Mouse (Mus musculus) thymus, postnatal 10 days (tissue): ENCODE data around the gene Mgea5.
A peak's percentile ranks its signal among the peaks of the same experiment; 100 is the strongest.

Experiments used
- DNase-seq, 2 experiments: peaks; one replicate each; pipeline ENCODE4 v3.0.0; 2021; ENCODE audit warnings: low spot score in 2 of 2

Gene Mgea5

DNA sequence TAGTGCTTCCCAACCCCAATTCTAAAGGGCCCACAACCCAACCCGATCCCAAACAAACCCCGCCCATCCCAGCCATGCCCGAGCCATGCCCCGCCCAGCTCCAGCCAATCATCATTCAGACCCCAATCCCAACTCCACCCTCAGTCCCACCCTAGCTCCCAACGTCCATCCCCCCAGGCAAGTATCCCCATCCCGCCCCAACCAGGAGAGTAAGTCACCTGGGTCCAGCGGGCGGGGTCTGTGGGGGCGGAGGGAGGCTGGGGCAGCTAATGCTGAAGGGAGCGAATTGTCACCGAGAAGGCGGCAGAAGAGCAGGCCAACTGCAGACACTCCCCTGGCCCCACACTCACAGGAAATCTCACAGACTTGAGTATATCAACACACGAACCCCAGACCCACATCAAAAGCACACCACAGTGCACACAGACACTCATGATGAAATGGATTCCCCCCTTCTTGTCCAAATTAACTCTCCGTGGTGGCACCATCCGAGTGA is 12.5 kb upstream of the Mgea5 start:
- DNase-seq = peak; percentile 52 to 57

DNA sequence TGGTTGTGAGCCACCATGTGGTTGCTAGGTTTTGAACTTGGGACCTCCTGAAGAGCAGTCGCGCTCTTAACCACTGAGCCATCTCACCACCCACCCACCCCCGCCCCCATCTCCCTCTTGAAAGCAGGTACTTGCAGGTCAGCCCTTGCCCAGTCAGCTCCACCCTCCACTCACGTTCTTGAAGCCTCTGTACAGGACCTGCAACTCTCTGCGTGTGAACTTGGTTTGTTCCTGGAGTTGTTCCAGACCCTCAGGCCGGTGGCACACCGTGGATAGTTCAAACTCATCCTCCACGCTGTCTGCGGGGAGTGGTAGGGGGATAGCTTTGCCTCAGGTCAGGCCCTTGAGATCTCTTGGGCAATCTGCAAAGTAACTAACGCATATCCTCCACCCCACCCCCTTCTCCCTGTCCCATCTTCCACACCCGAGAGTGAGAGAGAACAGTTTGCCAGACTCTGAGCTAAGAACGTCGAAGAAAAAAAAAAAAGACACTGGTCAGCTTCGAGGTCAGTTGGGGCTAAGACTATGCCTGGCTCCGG is 11.8 kb upstream of the Mgea5 start:
- no peak for DNase-seq

DNA sequence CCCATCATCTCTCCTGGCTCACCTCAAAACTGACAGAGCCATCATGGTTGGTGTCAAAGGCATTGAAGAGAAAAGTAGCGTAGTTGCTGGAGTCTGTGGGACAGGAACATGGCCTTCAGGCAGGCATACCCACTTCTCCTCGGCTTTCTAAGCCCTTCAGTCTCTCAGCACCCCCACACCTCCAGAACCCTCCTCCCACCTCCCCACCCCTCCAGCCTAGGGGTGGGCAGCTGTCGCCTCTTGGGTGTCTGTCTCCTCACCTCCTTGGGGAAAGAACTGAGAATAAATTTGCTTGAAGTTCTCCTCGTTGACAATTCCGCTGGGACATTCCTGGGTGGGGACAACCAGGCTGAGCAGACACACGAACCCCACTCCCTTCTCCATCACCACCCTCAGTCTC is 11.1 kb upstream of the Mgea5 start:
- DNase-seq = no peak

DNA sequence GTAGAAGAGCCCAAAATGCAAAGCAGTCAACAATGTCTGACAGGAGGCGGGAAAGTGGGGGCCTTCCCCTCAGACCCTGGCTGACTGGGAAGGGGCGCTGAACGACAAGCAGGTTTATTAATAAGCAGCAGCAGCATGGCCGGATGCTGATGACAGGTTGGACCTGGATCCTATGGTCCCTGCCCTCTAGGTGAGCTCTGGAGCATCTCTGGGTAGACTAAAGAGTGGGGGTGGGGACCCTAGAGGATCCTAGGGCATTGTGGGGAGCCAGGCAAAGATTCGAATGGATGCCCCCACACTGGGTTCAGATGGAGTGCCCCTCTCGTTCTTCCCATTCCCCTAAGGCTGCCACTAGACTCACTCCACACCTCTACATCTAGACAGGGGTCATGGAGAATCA is 8.8 kb upstream of the Mgea5 start:
- no peak for DNase-seq

DNA sequence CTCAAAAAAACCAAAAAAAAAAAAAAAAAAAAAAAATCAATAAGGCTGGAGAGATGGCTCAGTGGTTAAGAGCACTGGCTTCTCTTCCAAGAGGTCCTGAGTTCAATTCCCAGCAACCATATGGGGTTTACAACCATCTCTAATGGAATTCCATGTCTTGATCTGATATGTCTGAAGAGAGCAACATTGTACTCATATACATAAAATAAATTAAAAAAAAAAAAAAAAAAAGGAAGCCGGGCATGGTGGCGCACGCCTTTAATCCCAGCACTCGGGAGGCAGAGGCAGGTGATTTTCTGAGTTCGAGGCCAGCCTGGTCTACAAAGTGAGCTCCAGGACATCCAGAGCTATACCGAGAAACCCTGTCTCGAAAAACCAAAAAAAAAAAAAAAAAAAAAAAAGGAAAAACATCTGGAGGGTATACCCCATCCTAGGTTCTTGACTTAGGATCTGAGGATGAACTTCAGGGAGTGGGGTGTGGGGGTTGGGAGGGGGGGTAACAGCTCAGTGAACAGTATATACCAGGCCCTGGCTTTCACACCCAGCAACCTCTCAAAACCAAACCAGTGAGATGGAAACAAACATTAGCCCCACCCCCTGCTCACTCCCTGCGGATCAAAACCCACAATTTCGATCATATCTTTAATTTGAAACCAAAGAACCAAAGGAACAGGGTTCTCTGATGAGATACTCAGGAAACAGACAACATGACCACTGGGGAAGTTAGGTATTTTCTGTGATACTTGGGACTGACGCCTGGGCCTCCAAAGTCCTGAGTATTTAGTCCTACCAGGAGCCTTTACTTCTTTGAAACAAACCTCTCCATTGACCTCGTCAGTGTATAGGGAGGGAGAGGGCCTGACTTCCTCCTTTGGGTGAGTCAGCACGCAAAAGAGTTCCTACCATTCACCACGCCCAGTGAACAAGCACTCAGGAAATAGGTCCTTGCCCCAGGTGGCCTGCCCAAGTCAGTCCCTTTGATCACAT is 6.5 kb upstream of the Mgea5 start:
- no peak for DNase-seq

DNA sequence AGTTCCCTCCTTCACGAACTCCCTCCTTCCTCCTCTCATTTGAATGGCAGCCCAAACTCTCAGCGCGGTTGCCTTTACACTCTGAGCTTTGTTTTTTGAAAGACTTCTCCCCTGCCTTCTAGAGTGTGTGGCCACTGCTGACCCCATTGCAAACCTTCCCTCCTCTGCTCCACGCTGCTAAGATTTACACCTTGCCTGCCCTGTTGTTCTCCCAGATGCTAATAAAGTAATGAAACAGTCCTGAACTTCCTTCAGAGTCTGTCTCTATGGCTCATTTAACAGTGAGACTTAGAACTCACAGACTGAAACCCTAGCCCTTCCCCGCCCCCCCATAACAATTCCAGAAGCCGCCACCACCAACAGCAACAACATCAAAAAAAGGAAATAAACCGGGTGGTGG is 5.7 kb upstream of the Mgea5 start:
- DNase-seq = no peak

DNA sequence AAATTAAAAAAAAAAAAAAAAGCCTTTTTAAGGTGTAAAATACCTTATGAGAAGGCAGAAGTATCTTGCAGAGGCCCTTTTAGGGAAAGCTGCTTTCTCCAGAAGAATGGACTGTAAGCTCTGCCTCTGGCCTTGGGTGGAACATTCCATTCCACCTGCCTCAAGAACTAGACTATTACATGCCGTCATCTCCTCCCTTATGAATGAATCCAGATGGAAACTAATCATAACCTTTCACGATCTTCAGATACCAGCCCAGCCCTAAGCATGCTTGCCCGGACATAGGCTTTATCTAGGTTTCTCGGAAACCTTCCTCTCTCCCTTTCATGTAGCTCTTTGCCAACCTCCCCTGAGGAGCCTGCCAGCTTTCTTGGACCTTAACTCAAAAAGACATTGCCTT is 4.7 kb upstream of the Mgea5 start:
- DNase-seq = no peak

DNA sequence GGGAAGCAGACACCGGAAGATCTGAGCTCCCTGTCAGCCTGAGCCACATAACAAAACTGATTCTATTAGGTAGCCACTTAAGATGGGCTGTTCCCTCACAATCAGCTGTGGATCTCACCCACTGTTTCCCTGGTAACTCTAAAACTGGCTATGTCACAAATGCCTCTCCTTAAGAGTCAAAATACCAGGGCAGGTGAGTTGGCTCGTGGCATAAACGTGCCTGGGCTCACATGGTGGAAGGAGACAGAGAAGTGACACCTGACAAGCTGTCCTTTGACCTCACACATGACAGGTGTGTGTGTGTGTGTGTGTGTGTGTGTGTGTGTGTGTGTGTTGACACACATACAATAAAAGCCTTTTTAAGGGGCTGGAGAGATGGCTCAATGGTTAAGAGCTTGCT is 3.8 kb upstream of the Mgea5 start:
- DNase-seq = no peak

DNA sequence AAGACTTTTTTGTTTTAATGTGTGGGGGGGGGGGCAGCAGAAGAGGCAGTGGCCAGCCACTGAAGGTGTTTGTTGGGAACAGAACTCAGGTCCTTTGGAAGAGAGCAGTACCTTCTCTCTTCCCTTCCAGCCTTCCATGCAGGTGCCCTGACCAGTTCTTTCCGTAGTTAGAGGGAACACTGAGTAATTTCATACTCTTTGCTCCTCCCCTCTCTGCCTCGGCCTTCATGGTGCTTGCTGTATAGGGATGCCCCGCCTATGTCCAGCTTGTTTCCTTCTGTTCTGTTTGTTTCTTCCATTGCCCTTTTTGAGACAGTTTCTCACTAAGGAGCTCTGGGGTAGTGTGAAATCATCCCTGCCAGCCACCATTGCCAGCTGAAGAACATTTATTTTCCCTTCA is 1.8 kb upstream of the Mgea5 start:
- no peak for DNase-seq

DNA sequence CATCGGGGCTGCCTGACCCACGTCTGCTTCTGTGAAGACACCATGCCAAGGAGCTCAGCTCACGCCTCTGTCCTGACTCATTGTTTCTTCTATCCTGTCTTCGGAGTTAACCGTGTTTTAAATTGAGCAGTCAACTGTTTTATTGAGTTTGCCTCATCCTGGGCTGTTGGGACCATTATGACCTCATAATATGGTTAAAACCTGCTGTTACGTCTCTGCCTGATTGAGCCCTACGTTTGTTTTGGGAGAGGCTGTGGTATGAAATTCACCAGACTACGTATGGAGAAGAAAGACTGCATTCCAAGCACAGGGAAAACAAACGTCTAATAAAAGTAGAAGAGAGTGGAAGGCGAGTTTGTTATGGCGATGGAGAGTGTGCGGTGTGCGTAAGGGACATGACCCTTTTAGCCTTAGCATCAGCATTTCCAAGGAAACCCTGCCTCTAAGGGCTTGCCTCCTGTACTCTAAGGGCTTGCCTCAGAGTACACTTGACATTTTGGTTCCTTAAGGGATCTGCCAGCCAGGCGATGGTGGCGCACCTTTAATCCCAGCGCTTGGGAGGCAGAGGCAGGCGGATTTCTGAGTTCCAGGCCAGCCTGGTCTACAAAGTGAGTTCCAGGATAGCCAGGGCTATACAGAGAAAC is 418 bp upstream of the Mgea5 start:
- peak in 1 of 2 experiments; percentile 11 for DNase-seq

DNA sequence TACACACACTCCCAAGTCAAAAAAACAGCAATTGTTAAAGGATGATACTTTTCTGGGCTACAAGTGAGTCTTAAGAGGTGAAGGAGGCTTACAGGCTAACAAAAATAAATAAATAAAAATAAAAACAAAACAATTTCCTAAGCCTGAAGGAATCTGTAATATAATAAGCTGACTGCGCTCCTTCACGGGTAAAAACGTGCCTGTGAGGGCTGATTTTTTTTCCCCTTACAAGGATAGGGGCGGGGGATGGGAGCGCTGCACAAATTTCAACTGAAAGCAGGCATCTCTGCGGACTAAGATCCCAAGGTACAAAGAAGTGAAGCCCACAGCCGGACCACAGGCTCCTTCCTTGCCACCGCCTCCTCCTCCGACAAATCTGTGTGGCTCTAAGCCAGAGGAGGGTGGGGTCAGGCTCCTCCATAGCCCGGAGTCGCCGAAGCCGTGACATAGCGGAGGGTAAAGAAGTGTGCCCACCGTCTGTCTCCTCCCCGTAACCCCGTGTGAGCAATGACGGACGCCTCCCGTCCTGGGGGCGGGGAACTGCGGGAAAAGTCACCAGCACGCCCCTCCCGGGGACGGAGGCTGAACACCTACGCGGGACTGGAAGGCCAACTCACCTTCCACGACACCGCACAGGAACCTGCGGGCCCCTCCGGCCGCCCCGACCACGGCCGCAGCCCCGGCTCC is 1.2 kb downstream of the Mgea5 start:
- peak; percentile 56 to 63 for DNase-seq

DNA sequence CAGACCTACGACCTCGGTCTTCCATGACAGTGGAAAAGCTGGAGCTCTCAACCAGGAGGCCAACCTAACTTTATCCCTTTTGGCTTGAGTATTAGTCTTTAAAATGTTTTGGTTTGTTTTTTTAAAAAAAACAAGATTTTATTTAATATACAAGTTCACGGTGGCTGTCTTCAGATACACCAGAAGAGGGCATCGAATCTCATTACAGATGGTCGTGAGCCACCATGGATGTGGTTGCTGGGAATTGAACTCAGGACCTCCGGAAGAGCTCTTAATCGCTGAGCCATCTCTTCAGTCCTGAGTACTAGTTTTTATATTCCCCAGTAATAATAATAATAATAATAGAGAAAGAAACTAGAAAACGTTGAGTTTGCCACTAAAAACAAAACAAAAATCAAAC is 2.0 kb downstream of the Mgea5 start:
- no peak for DNase-seq

DNA sequence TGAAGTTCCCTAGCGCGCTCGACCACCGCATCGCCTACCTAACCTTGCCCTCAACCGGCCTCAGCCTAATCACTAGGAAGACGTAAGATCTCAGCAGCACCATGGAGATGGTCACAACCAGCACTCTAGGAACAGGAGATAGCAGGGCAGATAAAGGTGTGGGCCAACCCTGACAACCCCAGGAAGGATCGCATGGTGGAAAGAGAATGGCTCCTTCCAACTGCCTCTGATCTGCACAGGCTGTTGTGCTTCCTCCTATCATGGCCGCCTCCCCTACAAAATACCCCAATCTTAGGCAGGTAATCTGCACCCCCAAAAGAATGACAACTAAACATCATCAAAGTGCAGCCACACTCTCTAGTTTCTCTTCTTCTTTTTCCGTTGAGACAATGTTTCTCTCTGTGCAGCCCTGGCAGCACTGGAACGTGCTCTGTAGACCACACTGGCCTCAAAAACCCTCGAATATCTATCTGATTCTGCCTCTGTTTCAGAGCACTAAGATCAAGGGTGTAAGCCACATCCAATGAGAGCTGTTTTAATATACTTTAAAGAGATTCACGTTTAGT is 3.2 kb downstream of the Mgea5 start:
- DNase-seq = no peak

DNA sequence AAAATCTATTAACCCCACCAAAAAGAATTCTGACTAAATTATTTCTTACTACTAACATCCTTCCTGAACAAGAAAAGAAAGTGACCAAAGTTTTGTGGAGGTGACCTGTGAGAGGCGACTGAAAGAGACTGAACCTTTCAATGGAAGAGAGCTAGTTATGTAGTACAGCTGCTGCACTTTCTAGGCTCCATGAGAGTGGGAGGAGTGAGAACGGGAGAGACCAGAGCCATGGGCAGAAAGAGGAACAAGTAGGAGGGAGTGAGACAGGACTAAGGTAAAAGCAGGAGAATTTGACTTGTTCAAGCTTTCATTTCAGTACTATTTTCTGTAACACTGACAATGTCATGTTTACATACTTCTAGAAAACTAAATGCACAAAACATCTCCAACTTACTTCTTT is 8.2 kb downstream of the Mgea5 start:
- no peak for DNase-seq

DNA sequence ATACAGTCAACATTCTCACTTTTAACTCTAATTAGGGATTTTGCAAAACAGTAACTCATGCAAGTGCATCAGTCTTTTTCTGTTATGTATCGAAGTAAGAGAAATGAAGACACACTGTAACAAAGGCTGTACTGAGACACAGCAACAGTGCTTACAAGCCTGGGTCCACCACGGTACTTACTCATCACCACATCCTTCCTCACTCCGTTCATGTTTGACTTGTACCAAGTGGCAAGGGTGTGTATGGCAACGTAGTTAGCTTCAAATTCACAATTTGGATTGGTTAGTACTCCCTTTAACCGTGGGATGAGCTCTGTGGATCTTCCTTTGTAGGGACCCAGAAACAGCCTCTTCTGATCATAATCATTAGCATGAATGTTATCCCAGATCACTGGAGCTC is 12.1 kb downstream of the Mgea5 start:
- no peak for DNase-seq

DNA sequence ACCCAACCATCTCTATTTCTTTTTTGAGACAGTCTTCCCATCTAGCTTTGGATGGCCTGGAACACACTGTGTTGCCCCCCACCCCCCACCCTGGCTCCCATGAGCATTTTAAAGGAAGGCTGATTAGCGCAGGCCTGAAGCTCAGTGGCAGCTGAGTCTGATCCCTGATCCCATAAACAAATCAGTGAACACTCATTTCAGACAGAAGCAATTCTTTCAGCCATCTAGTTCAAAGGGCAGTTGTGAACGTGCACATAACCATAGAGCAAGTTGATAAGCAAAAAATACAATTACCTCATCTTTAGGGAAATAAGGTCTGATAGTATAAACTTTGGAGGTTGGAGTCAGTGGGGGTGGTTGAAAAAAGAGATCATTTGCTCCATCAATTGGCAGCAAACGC is 22.8 kb downstream of the Mgea5 start:
- DNase-seq = no peak

DNA sequence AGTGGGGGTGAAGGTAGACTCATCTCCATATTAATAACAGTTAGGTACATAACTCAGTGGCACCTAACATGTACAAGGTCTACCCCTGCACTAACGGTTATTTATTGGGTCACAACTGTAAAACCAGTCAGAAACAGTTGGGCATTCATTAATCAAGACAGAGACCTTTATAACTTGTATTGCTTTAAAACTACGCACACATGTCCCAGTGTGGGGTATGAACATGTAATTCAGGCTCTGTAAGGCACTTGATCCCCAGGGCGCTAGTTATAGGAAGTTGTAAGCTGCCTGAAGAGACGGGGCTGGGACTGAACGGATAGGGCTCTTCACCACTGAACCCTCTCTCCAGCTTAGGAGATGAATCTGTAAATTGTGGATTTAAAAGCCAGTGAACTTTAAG is 25.0 kb downstream of the Mgea5 start:
- DNase-seq = no peak

DNA sequence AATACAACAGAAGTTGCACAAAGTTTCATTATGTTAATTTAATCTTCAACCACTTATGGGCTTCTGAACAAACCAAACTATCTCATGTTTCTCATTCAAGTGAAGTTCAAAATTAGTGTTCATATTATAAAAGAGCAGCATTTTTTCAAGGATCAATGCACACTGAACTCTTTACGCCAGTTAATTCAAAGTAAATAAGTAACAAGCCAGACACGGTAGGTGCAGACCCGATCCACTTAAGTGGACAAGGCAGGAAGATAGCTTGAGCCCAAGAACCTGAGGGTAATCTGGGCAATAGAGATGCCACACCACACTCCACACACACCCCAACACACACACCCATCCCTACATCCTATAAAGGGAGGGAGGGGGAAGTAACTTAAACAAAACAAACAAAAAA is 30.1 kb downstream of the Mgea5 start:
- no peak for DNase-seq

DNA sequence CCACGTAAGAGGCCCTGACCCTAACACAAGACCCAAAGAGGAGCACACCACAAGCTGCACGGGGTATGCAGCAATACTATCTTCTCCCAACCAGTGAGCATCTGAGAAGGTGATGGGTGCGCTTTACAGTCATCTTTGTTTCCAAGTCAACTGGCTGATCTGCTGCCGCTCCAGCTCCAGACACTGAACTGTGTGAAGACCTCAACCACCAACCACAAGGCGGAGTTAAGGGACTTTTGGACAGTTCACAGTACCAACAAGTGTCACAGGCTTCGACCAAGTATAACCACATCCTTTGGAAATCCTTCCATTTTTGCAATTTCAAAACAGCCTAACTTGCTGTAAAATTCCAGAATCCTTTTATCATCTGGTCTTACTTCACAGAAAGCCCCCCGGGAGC is 31.8 kb downstream of the Mgea5 start:
- DNase-seq = no peak

DNA sequence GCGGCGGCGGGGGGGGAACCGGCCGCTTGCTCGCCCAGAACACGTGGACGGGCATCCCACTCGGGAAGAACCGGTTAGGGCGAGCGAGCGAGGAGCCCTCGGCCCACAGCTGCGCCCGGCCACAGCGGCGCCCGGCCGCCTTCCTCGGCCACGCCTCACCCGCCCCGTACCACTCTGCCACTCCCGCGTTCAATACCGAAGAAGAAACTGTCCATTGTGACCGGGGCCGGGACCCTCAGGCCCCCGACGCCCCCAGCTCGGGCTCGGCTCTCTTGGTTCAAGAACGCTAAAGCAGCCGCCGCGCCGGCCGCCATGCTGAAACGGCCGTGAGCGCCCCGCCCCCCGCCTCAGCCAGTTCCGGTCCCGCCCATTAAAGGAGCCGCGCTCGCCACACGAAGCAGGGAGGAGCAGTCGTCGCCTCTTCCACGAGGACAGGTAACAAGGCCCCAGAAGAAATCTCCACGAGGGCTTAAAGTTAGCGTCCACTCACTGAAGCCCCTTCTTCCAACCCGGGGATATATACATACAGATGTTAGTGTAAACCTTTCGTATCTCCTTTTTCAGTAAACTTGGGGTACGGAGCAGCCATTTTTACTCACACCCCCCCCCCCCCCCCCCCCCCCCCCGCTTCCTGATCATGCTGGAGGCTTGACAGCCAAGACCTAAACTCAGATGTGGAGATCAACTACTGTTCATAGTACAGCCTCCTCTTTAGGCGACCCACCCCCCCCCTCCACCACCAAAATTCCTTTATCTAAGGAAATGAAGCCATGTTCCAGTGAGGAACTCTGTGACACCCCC is 34.2 kb downstream of the Mgea5 start, which contains the start of gene Npm3:
Gene Npm3 (minus strand): TSS at position 349 of the 801 bp plus-strand sequence.
- DNase-seq = peak; percentile 80 to 91

DNA sequence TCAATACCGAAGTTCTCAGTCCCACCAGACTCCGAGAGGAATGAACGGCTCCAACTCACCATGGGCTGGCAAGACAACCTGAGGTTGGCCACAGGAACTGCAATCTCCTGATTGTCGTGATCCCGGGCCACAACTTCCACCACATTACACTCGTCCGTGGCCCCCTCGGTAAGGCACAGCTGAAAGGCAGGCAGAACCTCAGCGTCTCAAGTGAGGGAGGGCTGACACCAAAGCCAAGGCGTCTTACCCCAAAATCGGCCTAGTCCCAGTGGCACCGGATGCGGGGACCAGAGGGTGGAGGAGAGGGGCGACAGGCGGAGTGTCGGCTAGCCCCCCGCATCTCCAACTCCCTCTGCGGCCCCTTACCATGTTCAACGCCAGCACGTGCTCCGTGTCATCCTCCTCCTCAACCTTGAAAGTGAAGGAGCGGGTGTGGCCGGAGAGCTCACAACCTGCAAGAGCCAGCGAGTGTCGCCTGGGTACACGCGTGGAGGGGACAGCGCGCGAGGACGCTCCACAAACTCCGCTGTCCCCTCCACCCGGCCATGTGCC is 34.9 kb downstream of the Mgea5 start:
- peak; percentile 57 to 63 for DNase-seq
